Mouse (Mus musculus): ENCODE data around the gene Glrx3. TPM values are rescaled to one million over a fixed set of nuclear protein-coding genes. Genes with fewer than 3 reads are reported as not detected.

Glrx3 gene
- polyA plus RNA-seq (2015; fragmentation: Nextera tagmentation; extraction: Ambion mirVana) = 69.2 and 69.3 TPM in 2 replicates

- H3K4me3 ChIP-seq (replicated peaks) = peak within 1 kb of the TSS; percentile 87
- peak within 1 kb of the TSS; percentile 81 for H3K9ac ChIP-seq
- peak within 1 kb of the TSS; percentile 70 for H3K27ac ChIP-seq (replicated peaks)
- under 1% methylated on average over 69 of the region's 69 CpGs for WGBS (ENCODE audit: insufficient replicate concordance)
- peaks cover 40% of the 10 kb centered on the region for H3K4me1 ChIP-seq (replicated peaks)
- no peaks in the 10 kb centered on the region for H3K9me3 ChIP-seq (replicated peaks)
- ATAC-seq (ENCODE audit: insufficient read depth) = peak; percentile 97
- peak within 1 kb of the TSS; percentile 86 for H3K4me2 ChIP-seq
- no peaks in the 10 kb centered on the region for H3K27me3 ChIP-seq
- no peaks in the 10 kb centered on the region for H3K36me3 ChIP-seq (replicated peaks)
Observed at GRCm38 (mm10) chr7:137437440-137438178, at the start of gene Glrx3. Gene Glrx3 (plus strand): TSS chr7:137437614.

- Histone ChIP-seq H3K36me3 (replicated peaks) (no peaks in the 10 kb centered on the region), H3K27ac (replicated peaks) (no peak overlapping the region), H3K4me1 (replicated peaks) (no peaks in the 10 kb centered on the region), H3K27me3 (no peaks in the 10 kb centered on the region), H3K4me3 (replicated peaks) (no peak overlapping the region), H3K9me3 (replicated peaks) (no peaks in the 10 kb centered on the region), H3K9ac (no peak overlapping the region), H3K4me2 (no peak overlapping the region)
- ATAC-seq (ENCODE audit: insufficient read depth) = no peak
- WGBS (ENCODE audit: insufficient replicate concordance) = 79% methylated on average over 5 of the region's 5 CpGs
Observed at GRCm38 (mm10) chr7:137387863-137388262, 49.6 kb upstream of the Glrx3 start.

- no peak overlapping the region for H3K4me2 ChIP-seq
- H3K27ac ChIP-seq (replicated peaks) = no peak overlapping the region
- WGBS (ENCODE audit: insufficient replicate concordance) = 76% methylated on average over 4 of the region's 4 CpGs
- no peak overlapping the region for H3K9ac ChIP-seq
- H3K4me3 ChIP-seq (replicated peaks) = no peak overlapping the region
- H3K27me3 ChIP-seq = no peaks in the 10 kb centered on the region
- ATAC-seq (ENCODE audit: insufficient read depth) = no peak
- H3K36me3 ChIP-seq (replicated peaks) = no peaks in the 10 kb centered on the region
- H3K4me1 ChIP-seq (replicated peaks) = no peaks in the 10 kb centered on the region
- no peaks in the 10 kb centered on the region for H3K9me3 ChIP-seq (replicated peaks)
Observed at GRCm38 (mm10) chr7:137395421-137395820, 42.0 kb upstream of the Glrx3 start.

DNA sequence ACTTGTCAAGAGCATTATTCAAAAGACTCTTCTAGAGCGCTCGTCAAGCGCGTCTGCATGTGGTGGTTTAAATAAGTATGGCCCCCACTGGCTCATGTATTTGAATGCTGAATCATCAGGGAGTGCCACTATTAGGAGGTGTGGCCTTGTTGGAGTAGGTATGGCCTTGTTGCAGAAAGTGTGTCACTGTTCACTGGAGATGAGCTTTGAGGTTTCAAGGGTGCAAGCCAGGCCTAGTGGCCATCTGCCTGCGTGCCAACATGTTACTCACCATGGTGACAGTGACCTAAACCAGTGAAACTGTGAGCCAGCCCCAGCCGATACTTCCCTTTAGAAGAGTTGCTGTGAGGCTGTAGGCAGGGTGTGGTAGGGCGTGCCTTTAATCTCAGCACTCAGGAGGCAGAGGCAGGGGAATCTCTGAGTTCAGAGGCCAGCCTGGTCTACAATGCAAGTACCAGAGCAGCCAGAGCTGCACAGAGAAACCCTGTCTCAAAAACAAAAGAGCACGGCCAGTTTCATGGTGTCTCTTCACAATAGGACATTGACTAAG, 40.0 kb upstream of the Glrx3 start:
- WGBS (ENCODE audit: insufficient replicate concordance) = 78% methylated on average over 8 of the region's 8 CpGs
- Histone ChIP-seq H3K4me2 (no peak overlapping the region), H3K9ac (no peak overlapping the region), H3K27me3 (no peaks in the 10 kb centered on the region), H3K4me1 (replicated peaks) (no peaks in the 10 kb centered on the region), H3K9me3 (replicated peaks) (no peaks in the 10 kb centered on the region), H3K36me3 (replicated peaks) (no peaks in the 10 kb centered on the region), H3K27ac (replicated peaks) (no peak overlapping the region), H3K4me3 (replicated peaks) (no peak overlapping the region)
- ATAC-seq (ENCODE audit: insufficient read depth) = no peak

DNA sequence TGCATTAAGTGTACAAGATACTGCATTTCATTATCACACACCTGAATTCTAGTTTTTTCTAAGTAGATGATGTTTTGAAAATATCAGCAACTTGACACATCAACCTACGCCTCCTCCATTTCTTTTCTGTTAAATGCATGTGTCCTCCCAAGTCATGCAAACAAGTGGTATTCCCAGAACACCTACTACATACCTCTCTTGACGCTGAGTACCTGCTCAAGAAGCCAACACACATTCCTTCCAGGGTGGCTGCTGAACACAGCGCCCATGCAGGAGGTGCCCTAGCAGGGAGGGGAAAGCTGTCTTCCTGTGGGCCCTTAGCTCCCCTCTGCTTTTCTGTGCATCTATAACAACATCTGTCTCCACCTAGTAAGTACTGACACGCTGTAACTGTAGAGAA, 38.4 kb upstream of the Glrx3 start:
- H3K9ac ChIP-seq = no peak overlapping the region
- no peak overlapping the region for H3K27ac ChIP-seq (replicated peaks)
- no peaks in the 10 kb centered on the region for H3K36me3 ChIP-seq (replicated peaks)
- H3K4me2 ChIP-seq = no peak overlapping the region
- no peak for ATAC-seq (ENCODE audit: insufficient read depth)
- no peaks in the 10 kb centered on the region for H3K4me1 ChIP-seq (replicated peaks)
- H3K27me3 ChIP-seq = no peaks in the 10 kb centered on the region
- no peak overlapping the region for H3K4me3 ChIP-seq (replicated peaks)
- H3K9me3 ChIP-seq (replicated peaks) = no peaks in the 10 kb centered on the region
- 70% methylated on average over 4 of the region's 4 CpGs for WGBS (ENCODE audit: insufficient replicate concordance)

DNA sequence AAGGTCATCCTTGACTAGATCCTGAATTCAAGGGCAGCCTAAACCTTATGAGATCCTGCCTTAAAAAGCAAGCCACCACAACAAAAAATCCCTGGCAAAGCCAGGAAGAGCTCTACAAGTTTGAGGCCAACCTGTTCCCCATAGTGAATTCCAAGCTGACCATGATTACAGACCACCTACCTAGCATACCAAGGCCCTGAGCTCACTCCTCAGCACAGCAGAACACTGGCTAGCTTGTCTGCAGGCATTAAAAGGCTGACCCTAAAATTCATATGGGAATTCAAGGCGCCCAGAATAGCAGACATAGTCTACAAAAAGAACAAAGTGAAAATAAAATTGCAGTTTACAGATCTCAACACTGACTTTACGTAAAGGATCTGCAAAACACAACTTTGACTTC, 33.3 kb upstream of the Glrx3 start:
- Histone ChIP-seq H3K4me1 (replicated peaks) (0 out of 2 replicates have a peak, but pooled peaks cover 3% of the 10 kb centered on the region), H3K36me3 (replicated peaks) (no peaks in the 10 kb centered on the region), H3K4me3 (replicated peaks) (no peak overlapping the region), H3K27me3 (no peaks in the 10 kb centered on the region), H3K4me2 (no peak overlapping the region), H3K9ac (no peak overlapping the region), H3K9me3 (replicated peaks) (no peaks in the 10 kb centered on the region), H3K27ac (replicated peaks) (no peak overlapping the region)
- ATAC-seq (ENCODE audit: insufficient read depth) = no peak
- 70% methylated on average over 2 of the region's 2 CpGs for WGBS (ENCODE audit: insufficient replicate concordance)

- no peak for ATAC-seq (ENCODE audit: insufficient read depth)
- no peak overlapping the region for H3K9ac ChIP-seq
- H3K27me3 ChIP-seq = no peaks in the 10 kb centered on the region
- no peak overlapping the region for H3K27ac ChIP-seq (replicated peaks)
- no peak overlapping the region for H3K4me2 ChIP-seq
- H3K4me3 ChIP-seq (replicated peaks) = no peak overlapping the region
- no peaks in the 10 kb centered on the region for H3K36me3 ChIP-seq (replicated peaks)
- 80% methylated on average over 1 of the region's 1 CpGs for WGBS (ENCODE audit: insufficient replicate concordance)
- no peaks in the 10 kb centered on the region for H3K9me3 ChIP-seq (replicated peaks)
- H3K4me1 ChIP-seq (replicated peaks) = peaks cover 18% of the 10 kb centered on the region
Observed at GRCm38 (mm10) chr7:137407428-137408058, 29.9 kb upstream of the Glrx3 start.

GRCm38 (mm10) chr7:137410337-137411197, 26.8 kb upstream of the Glrx3 start, which contains the start of gene 9430038I01Rik:
Gene 9430038I01Rik (minus strand): TSS chr7:137410762.
- peaks cover 18% of the 10 kb centered on the region for H3K4me1 ChIP-seq (replicated peaks)
- H3K27me3 ChIP-seq = no peaks in the 10 kb centered on the region
- no peaks in the 10 kb centered on the region for H3K9me3 ChIP-seq (replicated peaks)
- peak within 1 kb of the TSS; percentile 67 for H3K9ac ChIP-seq
- WGBS (ENCODE audit: insufficient replicate concordance) = under 1% methylated on average over 63 of the region's 63 CpGs
- peak within 1 kb of the TSS; percentile 82 for H3K4me3 ChIP-seq (replicated peaks)
- peak within 1 kb of the TSS; percentile 88 for H3K27ac ChIP-seq (replicated peaks)
- no peaks in the 10 kb centered on the region for H3K36me3 ChIP-seq (replicated peaks)
- H3K4me2 ChIP-seq = peak within 1 kb of the TSS; percentile 91
- peak; percentile 98 for ATAC-seq (ENCODE audit: insufficient read depth)

GRCm38 (mm10) chr7:137414710-137415109, 22.7 kb upstream of the Glrx3 start:
- 82% methylated on average over 8 of the region's 8 CpGs for WGBS (ENCODE audit: insufficient replicate concordance)
- Histone ChIP-seq H3K27ac (replicated peaks) (no peak overlapping the region), H3K36me3 (replicated peaks) (no peaks in the 10 kb centered on the region), H3K27me3 (no peaks in the 10 kb centered on the region), H3K4me1 (replicated peaks) (peaks cover 13% of the 10 kb centered on the region), H3K4me3 (replicated peaks) (no peak overlapping the region), H3K4me2 (no peak overlapping the region), H3K9ac (no peak overlapping the region), H3K9me3 (replicated peaks) (no peaks in the 10 kb centered on the region)
- ATAC-seq (ENCODE audit: insufficient read depth) = no peak

- Histone ChIP-seq H3K9me3 (replicated peaks) (no peaks in the 10 kb centered on the region), H3K4me3 (replicated peaks) (no peak overlapping the region), H3K27me3 (no peaks in the 10 kb centered on the region), H3K4me1 (replicated peaks) (no peaks in the 10 kb centered on the region), H3K36me3 (replicated peaks) (no peaks in the 10 kb centered on the region), H3K27ac (replicated peaks) (no peak overlapping the region), H3K4me2 (no peak overlapping the region), H3K9ac (no peak overlapping the region)
- no peak for ATAC-seq (ENCODE audit: insufficient read depth)
- WGBS (ENCODE audit: insufficient replicate concordance) = 47% methylated on average over 2 of the region's 2 CpGs
Observed at GRCm38 (mm10) chr7:137420550-137420949, 16.9 kb upstream of the Glrx3 start.

DNA sequence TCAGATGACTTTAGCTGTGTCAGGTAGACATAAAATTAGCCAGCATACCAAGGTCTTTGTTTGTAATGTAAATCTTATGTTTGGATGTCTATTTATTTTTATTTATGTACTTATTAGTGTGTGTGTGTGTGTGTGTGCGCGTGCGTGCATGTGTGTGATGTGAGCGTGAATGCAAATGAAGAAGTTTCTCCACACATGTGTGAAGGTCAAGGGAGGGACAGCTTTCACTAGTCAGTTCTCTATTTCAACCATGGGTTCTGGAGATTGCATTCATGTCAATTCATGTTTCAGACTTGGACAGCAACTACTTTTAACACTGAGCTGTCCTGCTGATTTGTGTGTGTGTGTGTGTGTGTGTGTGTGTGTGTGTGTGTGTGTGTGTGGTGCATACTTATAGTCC, 16.2 kb upstream of the Glrx3 start:
- Histone ChIP-seq H3K36me3 (replicated peaks) (no peaks in the 10 kb centered on the region), H3K9ac (no peak overlapping the region), H3K27ac (replicated peaks) (no peak overlapping the region), H3K4me3 (replicated peaks) (no peak overlapping the region), H3K9me3 (replicated peaks) (no peaks in the 10 kb centered on the region), H3K27me3 (no peaks in the 10 kb centered on the region), H3K4me1 (replicated peaks) (no peaks in the 10 kb centered on the region), H3K4me2 (no peak overlapping the region)
- WGBS (ENCODE audit: insufficient replicate concordance) = 81% methylated on average over 4 of the region's 4 CpGs
- no peak for ATAC-seq (ENCODE audit: insufficient read depth)
